Mouse (Mus musculus) forebrain, embryonic 14.5 days (tissue): ENCODE measurements around the gene Ccdc34. TPM values are rescaled to one million over a fixed set of nuclear protein-coding genes. Genes with fewer than 3 reads are reported as not detected.

Experiments used
- ATAC-seq: fragments of 200-750 bp; cut with Nextera tagmentation; 2 replicates; pipeline ENCODE4 v1.8.0; 2017; ENCODE audit warnings: mild to moderate bottlenecking, moderate library complexity
- DNase-seq: peaks from one replicate; pipeline ENCODE4 v3.0.0-alpha.2; 2015; ENCODE audit warnings: low spot score
- H3K27ac ChIP-seq: fragments of 300-500 bp; sonication (generic); 2 replicates; pipeline ENCODE4 v1.5.1; 2014; ENCODE audit warnings: low read depth, mild to moderate bottlenecking, control low read depth, low read length, moderate library complexity
- H3K27me3 ChIP-seq: fragments of 300-500 bp; sonication (generic); replicated peaks from 2 replicates; pipeline ENCODE4 v1.6.1; 2014; ENCODE audit warnings: low read length, control low read depth, mixed read lengths; ENCODE audit not compliant: control insufficient read depth, insufficient read depth
- H3K36me3 ChIP-seq: fragments of 300-500 bp; sonication (generic); 2 replicates; pipeline ENCODE4 v1.6.1; 2014; ENCODE audit warnings: low read length, control low read depth; ENCODE audit not compliant: control insufficient read depth, insufficient read depth
- H3K4me1 ChIP-seq: fragments of 300-500 bp; sonication (generic); 2 replicates; pipeline ENCODE4 v1.6.1; 2014; ENCODE audit warnings: antibody characterized with exemption, low read length, control low read depth; ENCODE audit not compliant: control insufficient read depth, insufficient read depth
- H3K4me2 ChIP-seq: fragments of 300-500 bp; sonication (generic); 2 replicates; pipeline ENCODE4 v1.6.1; 2014; ENCODE audit warnings: mild to moderate bottlenecking, control low read depth, low read length
- H3K4me3 ChIP-seq: fragments of 300-500 bp; sonication (generic); 2 replicates; pipeline ENCODE4 v1.5.1; 2014; ENCODE audit warnings: low read depth, low read length, control low read depth
- H3K9ac ChIP-seq: fragments of 300-500 bp; sonication (generic); 2 replicates; pipeline ENCODE4 v1.6.1; 2014; ENCODE audit warnings: mild to moderate bottlenecking, low read length, control low read depth, moderate library complexity
- H3K9me3 ChIP-seq: fragments of 300-500 bp; sonication (generic); replicated peaks from 2 replicates; pipeline ENCODE4 v1.6.1; 2016; ENCODE audit warnings: low read length, control low read depth, mixed read lengths; ENCODE audit not compliant: control insufficient read depth
- WGBS: fragments of 180-500 bp; shearing (Covaris S2); extraction: QIAGEN DNeasy Blood & Tissue Kit; methylation state at CpG from one replicate; pipeline ENCODE4 v1.1.7; 2014; 5-methylcytosine and 5-hydroxymethylcytosine counted together
- polyA plus RNA-seq: library from polyadenylated mRNA; unstranded; fragments of >200 nt; fragmentation: Nextera tagmentation; extraction: Ambion mirVana; gene quantifications from 2 replicates; pipeline ENCODE4 v1.2.1, GENCODE M21; 2014

Ccdc34 gene
- polyA plus RNA-seq, 1 experiment from 2014 or later: 35.8 TPM

- Histone ChIP-seq H3K9ac (no peak overlapping the region), H3K4me1 (no peaks in the 10 kb centered on the region), H3K27me3 (no peaks in the 10 kb centered on the region), H3K4me3 (no peak overlapping the region), H3K36me3 (no peaks in the 10 kb centered on the region), H3K9me3 (no peaks in the 10 kb centered on the region), H3K4me2 (no peak overlapping the region), H3K27ac (no peak overlapping the region)
- 86% methylated on average over 1 of the region's 1 CpGs for WGBS
- DNase-seq: no peak
- ATAC-seq: no peak
Observed at GRCm38 (mm10) chr2:110220492-110220891, 202.9 kb downstream of the Ccdc34 start.

- Histone ChIP-seq H3K27me3 (no peaks in the 10 kb centered on the region), H3K4me1 (no peaks in the 10 kb centered on the region), H3K36me3 (no peaks in the 10 kb centered on the region), H3K9ac (no peak overlapping the region), H3K9me3 (no peaks in the 10 kb centered on the region), H3K4me2 (no peak overlapping the region), H3K4me3 (no peak overlapping the region), H3K27ac (no peak overlapping the region)
- WGBS: 88% methylated on average over 2 of the region's 2 CpGs
- ATAC-seq: no peak
- DNase-seq: no peak
Observed at GRCm38 (mm10) chr2:110222793-110223192, 205.2 kb downstream of the Ccdc34 start.

Other genes with a start within 250 kb of the Ccdc34 start
- 177 and 207 TPM in 2 replicates for gene Lin7c, start 127.0 kb upstream of the Ccdc34 start, polyA plus RNA-seq
- gene Lgr4, start 100.2 kb upstream of the Ccdc34 start, polyA plus RNA-seq: 4.5 and 4.7 TPM in 2 replicates